9 mouse cellular contexts compared by ENCODE assay signal in genomic region chr11:98937914-98938694, GRCm38 (mm10). TPM values are rescaled to one million over a fixed set of nuclear protein-coding genes. Genes with fewer than 3 reads are reported as not detected.
A peak's percentile ranks its signal among the peaks of the same experiment; 100 is the strongest.
DNase-seq lines count a peak whose midpoint lies in the region; ATAC-seq lines count a peak whose summit lies in the region.
"Had no signal": no experiment of that assay in that cellular context is flagged by ENCODE, and none has a peak within 500 bp of the region (broad histone marks: within the 10 kb centered on the region; RNA-seq: fewer than 3 reads in every experiment).

No protein-coding gene starts in this region.

- peaks cover 76% of the 10 kb centered on the region for H3K4me1 ChIP-seq in heart, embryonic 12.5 days (replicated peaks)
- peaks cover 80% of the 10 kb centered on the region for H3K4me1 ChIP-seq in midbrain, embryonic 10.5 days

- peak overlapping the region; percentile 92 for H3K27ac ChIP-seq in heart, embryonic 12.5 days (ENCODE audit: poor library complexity, severe bottlenecking)
- peak overlapping the region; percentile 87 for H3K27ac ChIP-seq in midbrain, embryonic 10.5 days (replicated peaks)

- peak; percentile 66 for DNase-seq in kidney, adult 11 months
- no peak for DNase-seq in kidney, adult 18-20 months
- peak; percentile 75 for DNase-seq in adrenal gland, postnatal 10 days
- peak; percentile 76 for DNase-seq in kidney, postnatal 14 days
- no peak for DNase-seq in midbrain, embryonic 10.5 days (ENCODE audit: low spot score)
- peak; percentile 79 for DNase-seq in thymus, postnatal 25 days
- DNase-seq in urinary bladder, postnatal 36 days (ENCODE audit: low spot score in 2 of 2), result no peak

- peaks cover 3% of the 10 kb centered on the region; the same call in 1 of the 2 replicates for H3K36me3 ChIP-seq in heart, embryonic 12.5 days
- H3K36me3 ChIP-seq in midbrain, embryonic 10.5 days, result no peaks in the 10 kb centered on the region

- no peaks in the 10 kb centered on the region for H3K9me3 ChIP-seq in heart, embryonic 12.5 days (replicated peaks)
- H3K9me3 ChIP-seq in midbrain, embryonic 10.5 days (replicated peaks), result no peaks in the 10 kb centered on the region

- ATAC-seq in heart, embryonic 12.5 days (ENCODE audit: insufficient number of reproducible peaks, low FRiP score), result no peak

- WGBS in heart, embryonic 12.5 days, result under 1% methylated on average over 39 of the region's 39 CpGs
- under 1% methylated on average over 39 of the region's 39 CpGs for WGBS in midbrain, embryonic 10.5 days

- peak overlapping the region; percentile 87 for H3K4me2 ChIP-seq in heart, embryonic 12.5 days

- H3K4me3 ChIP-seq in heart, embryonic 12.5 days, result peak overlapping the region; percentile 76
- H3K4me3 ChIP-seq in midbrain, embryonic 10.5 days, result peak overlapping the region; percentile 80

- peak overlapping the region; percentile 92 for H3K9ac ChIP-seq in heart, embryonic 12.5 days

- H3K27me3 ChIP-seq in heart, embryonic 12.5 days (replicated peaks), result no peaks in the 10 kb centered on the region
- peaks cover 58% of the 10 kb centered on the region for H3K27me3 ChIP-seq in midbrain, embryonic 10.5 days (ENCODE audit: low read depth, poor library complexity, severe bottlenecking)

RNA-seq across cellular contexts. Expression of gene Rara, which starts 10.5 kb away (rescaled TPM):
- 10 to 100 TPM; 26.2 to 34.7 TPM for total RNA-seq in adrenal gland, postnatal 10 days (2021)
- 33.8 and 35.1 TPM in 2 replicates for polyA plus RNA-seq in heart, embryonic 12.5 days (2016; fragmentation: Nextera tagmentation; extraction: Ambion mirVana)
- 15.5 and 16.1 TPM in 2 replicates for polyA plus RNA-seq in midbrain, embryonic 10.5 days (2016; fragmentation: Nextera tagmentation; extraction: Ambion mirVana)

RNA-seq across cellular contexts. Expression of gene Cdc6, which starts 30.5 kb away (rescaled TPM):
- total RNA-seq in adrenal gland, postnatal 10 days (2021), result 1 to 10 TPM; 3.8 to 6.5 TPM
- polyA plus RNA-seq in heart, embryonic 12.5 days (2016; fragmentation: Nextera tagmentation; extraction: Ambion mirVana), result 27.0 and 27.7 TPM in 2 replicates
- polyA plus RNA-seq in midbrain, embryonic 10.5 days (2016; fragmentation: Nextera tagmentation; extraction: Ambion mirVana), result 53.3 and 67.8 TPM in 2 replicates

RNA-seq across cellular contexts. Expression of gene Gjd3, which starts 44.7 kb away (rescaled TPM):
- under 1 TPM; 0.45 to 0.73 TPM for total RNA-seq in adrenal gland, postnatal 10 days (2021)
- polyA plus RNA-seq in heart, embryonic 12.5 days (2016; fragmentation: Nextera tagmentation; extraction: Ambion mirVana), result 3.5 and 3.9 TPM in 2 replicates
- polyA plus RNA-seq in midbrain, embryonic 10.5 days (2016; fragmentation: Nextera tagmentation; extraction: Ambion mirVana), result 0.16 TPM in 1 of 2 replicates, not detected in the other
- total RNA-seq: neutrophil, adult 5-6 weeks had no signal

Comparison
In these comparisons a context has a peak if more than half of its experiments do, and no peak if none do; other contexts are left out.
1. DNase-seq: peak in kidney, adult 11 months (single experiment), adrenal gland, postnatal 10 days (single experiment), kidney, postnatal 14 days (single experiment) and thymus, postnatal 25 days (single experiment); none in kidney, adult 18-20 months (single experiment), midbrain, embryonic 10.5 days (single experiment) and urinary bladder, postnatal 36 days (0 of 2).